Mouse (Mus musculus): ENCODE results near the gene Tmem238l.

Tmem238l gene

GRCm38 (mm10) chr11:66975606-66976330, 19.3 kb downstream of the Tmem238l start:
- DNase-seq (ENCODE audit: low spot score), result no peak

- DNase-seq (ENCODE audit: low spot score), result no peak
Measured at GRCm38 (mm10) chr11:66981336-66982115, 25.1 kb downstream of the Tmem238l start.

GRCm38 (mm10) chr11:66982794-66983193, 26.4 kb downstream of the Tmem238l start:
- DNase-seq (ENCODE audit: low spot score), result peak; percentile 13

- no peak for DNase-seq (ENCODE audit: low spot score)
Measured at GRCm38 (mm10) chr11:66983422-66984164, 27.2 kb downstream of the Tmem238l start.

GRCm38 (mm10) chr11:66984165-66985135, 28.0 kb downstream of the Tmem238l start:
- DNase-seq (ENCODE audit: low spot score), result peak; percentile 80

GRCm38 (mm10) chr11:66985136-66985702, 28.8 kb downstream of the Tmem238l start:
- no peak for DNase-seq (ENCODE audit: low spot score)

GRCm38 (mm10) chr11:66992150-66992549, 35.7 kb downstream of the Tmem238l start:
- DNase-seq (ENCODE audit: low spot score), result no peak

GRCm38 (mm10) chr11:66993674-66994073, 37.2 kb downstream of the Tmem238l start:
- no peak for DNase-seq (ENCODE audit: low spot score)

- no peak for DNase-seq (ENCODE audit: low spot score)
Measured at GRCm38 (mm10) chr11:66996446-66996845, 40.0 kb downstream of the Tmem238l start.

- no peak for DNase-seq (ENCODE audit: low spot score)
Measured at GRCm38 (mm10) chr11:66998467-66999403, 42.3 kb downstream of the Tmem238l start.

GRCm38 (mm10) chr11:67000671-67001070, 44.2 kb downstream of the Tmem238l start:
- no peak for DNase-seq (ENCODE audit: low spot score)

- DNase-seq (ENCODE audit: low spot score), result no peak
Measured at GRCm38 (mm10) chr11:67001717-67002116, 45.3 kb downstream of the Tmem238l start.

GRCm38 (mm10) chr11:67002911-67003310, 46.5 kb downstream of the Tmem238l start:
- no peak for DNase-seq (ENCODE audit: low spot score)

- no peak for DNase-seq (ENCODE audit: low spot score)
Measured at GRCm38 (mm10) chr11:67007961-67008360, 51.5 kb downstream of the Tmem238l start.

- no peak for DNase-seq (ENCODE audit: low spot score)
Measured at GRCm38 (mm10) chr11:67008528-67008927, 52.1 kb downstream of the Tmem238l start.

- no peak for DNase-seq (ENCODE audit: low spot score)
Measured at GRCm38 (mm10) chr11:67010430-67010829, 54.0 kb downstream of the Tmem238l start.

GRCm38 (mm10) chr11:67011635-67012034, 55.2 kb downstream of the Tmem238l start:
- no peak for DNase-seq (ENCODE audit: low spot score)
